Mouse (Mus musculus): ENCODE data around the gene C1qa.

- TF ChIP-seq CTCF (IDR thresholded peaks at IDR 0.05; ENCODE audit: low read depth) = no peak
- no peak for TF ChIP-seq EP300 (IDR thresholded peaks at IDR 0.05; ENCODE audit: low read depth)
These were observed 7.5 kb downstream of the C1qa start for GRCm38 (mm10) chr4:136891115-136891514.
